Mouse (Mus musculus) B cell, adult (primary cell): ENCODE measurements around the gene Pibf1. TPM values are rescaled to one million over a fixed set of nuclear protein-coding genes. Genes with fewer than 3 reads are reported as not detected.

ENCODE experiments used
- total RNA-seq: library from RNA; stranded (reverse); gene quantifications from 4 replicates; pipeline ENCODE4 v1.2.4, GENCODE M21; 2023; ENCODE audit not compliant: inconsistent age

Gene Pibf1
- total RNA-seq = 22.1 to 23.0 TPM (median 22.2 TPM) in 4 replicates

GRCm38 (mm10) chr14:99099267-99099966 is at the start of gene Pibf1, which contains the start of gene Dis3:
Gene Pibf1, plus strand, starts transcription at chr14:99099424.
Gene Dis3, minus strand, starts transcription at chr14:99099770.

GRCm38 (mm10) chr14:99298385-99299021 is 199.3 kb downstream of the Pibf1 start, which contains the start of gene Klf5:
Gene Klf5, plus strand, starts transcription at chr14:99298691.

Other genes starting within 250 kb of the Pibf1 start
- gene Rpl36a-ps1, start 105.1 kb upstream of the Pibf1 start, total RNA-seq = 1.7 to 12.5 TPM (median 4.4 TPM) in 4 replicates
- 25.5 to 35.6 TPM (median 30.8 TPM) in 4 replicates for gene Mzt1, start 53.3 kb upstream of the Pibf1 start, total RNA-seq
- gene Bora, start 53.2 kb upstream of the Pibf1 start, total RNA-seq = 13.2 to 18.3 TPM (median 14.5 TPM) in 4 replicates
- 24.3 to 32.6 TPM (median 28.5 TPM) in 4 replicates for gene Dis3, start 346 bp downstream of the Pibf1 start, total RNA-seq
- gene Klf5, start 199.3 kb downstream of the Pibf1 start, total RNA-seq = 1.0 to 1.3 TPM (median 1.1 TPM) in 4 replicates